ENCODE assay signal across 22 mouse cellular contexts in the genomic region with DNA sequence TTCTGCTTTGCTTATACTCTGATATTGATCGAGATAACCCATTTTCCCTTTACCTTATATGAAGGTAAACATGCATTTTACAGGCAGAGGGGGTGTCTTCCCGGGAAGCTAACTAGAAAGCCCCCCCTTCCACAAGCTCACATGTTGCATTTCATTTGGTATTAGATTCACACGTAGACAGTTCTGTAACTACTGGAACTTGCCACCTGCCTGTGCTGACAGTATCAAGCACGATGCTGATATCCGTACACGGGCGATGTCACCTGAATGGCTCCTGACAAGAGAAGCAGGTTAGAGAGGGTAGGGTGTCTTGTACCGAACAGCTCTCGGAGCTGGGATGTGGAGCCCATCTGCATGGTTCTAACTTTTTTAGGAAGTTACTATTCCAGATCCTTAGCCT. TPM values are rescaled to one million over a fixed set of nuclear protein-coding genes. Genes with fewer than 3 reads are reported as not detected.
A peak's percentile ranks its signal among the peaks of the same experiment; 100 is the strongest.
DNase-seq lines count a peak whose midpoint lies in the region; ATAC-seq lines count a peak whose summit lies in the region.
"Had no signal": no experiment of that assay in that cellular context is flagged by ENCODE, and none has a peak within 500 bp of the region (broad histone marks: within the 10 kb centered on the region; RNA-seq: fewer than 3 reads in every experiment).

No protein-coding gene starts in this region.

- H3K9me3 ChIP-seq in heart, embryonic 12.5 days (replicated peaks) = no peaks in the 10 kb centered on the region
- H3K9me3 ChIP-seq: embryonic facial prominence, embryonic 10.5 days; embryonic facial prominence, embryonic 12.5 days; forebrain, embryonic 13.5 days; forebrain, embryonic 15.5 days; G1E had no signal

- WGBS in heart, embryonic 12.5 days = 57% methylated on average over 9 of the region's 9 CpGs

- no peak overlapping the region for H3K27ac ChIP-seq in heart, embryonic 12.5 days (ENCODE audit: poor library complexity, severe bottlenecking)
- peak overlapping the region; percentile 59 for H3K27ac ChIP-seq in brown adipose tissue, adult 24 weeks (replicated peaks; ENCODE audit: low read depth, low read length)
- H3K27ac ChIP-seq: embryonic facial prominence, embryonic 10.5 days; forebrain, embryonic 13.5 days; forebrain, embryonic 15.5 days had no signal

- H3K4me1 ChIP-seq in heart, embryonic 12.5 days (replicated peaks) = peaks cover 69% of the 10 kb centered on the region
- peaks cover 44% of the 10 kb centered on the region for H3K4me1 ChIP-seq in brown adipose tissue, adult 24 weeks (ENCODE audit: control insufficient read depth, insufficient read depth, insufficient read length, low read length)

- H3K36me3 ChIP-seq in heart, embryonic 12.5 days = no peaks in the 10 kb centered on the region
- H3K36me3 ChIP-seq: embryonic facial prominence, embryonic 10.5 days; embryonic facial prominence, embryonic 12.5 days; forebrain, embryonic 15.5 days; G1E had no signal

- no peak overlapping the region for H3K4me3 ChIP-seq in heart, embryonic 12.5 days
- no peak overlapping the region for H3K4me3 ChIP-seq in brown adipose tissue, adult 24 weeks (ENCODE audit: insufficient read depth, low read depth, low read length)
- H3K4me3 ChIP-seq: embryonic facial prominence, embryonic 10.5 days; embryonic facial prominence, embryonic 12.5 days; forebrain, embryonic 13.5 days; forebrain, embryonic 15.5 days had no signal

- 0 out of 2 replicates have a peak overlapping the region, but pooled peaks have one; percentile 39 for H3K9ac ChIP-seq in heart, embryonic 12.5 days
- H3K9ac ChIP-seq: embryonic facial prominence, embryonic 12.5 days; forebrain, embryonic 13.5 days; forebrain, embryonic 15.5 days; forebrain, postnatal 0 days had no signal

- no peaks in the 10 kb centered on the region for H3K27me3 ChIP-seq in heart, embryonic 12.5 days (replicated peaks)
- H3K27me3 ChIP-seq: CH12.LX; embryonic facial prominence, embryonic 12.5 days; forebrain, embryonic 13.5 days; forebrain, embryonic 15.5 days; Patski had no signal

- H3K4me2 ChIP-seq in heart, embryonic 12.5 days = peak overlapping the region; percentile 18; the same call in 1 of the 2 replicates
- H3K4me2 ChIP-seq: embryonic facial prominence, embryonic 12.5 days; forebrain, embryonic 13.5 days; forebrain, embryonic 15.5 days had no signal

- no peak for ATAC-seq in heart, embryonic 12.5 days (ENCODE audit: insufficient number of reproducible peaks, low FRiP score)
- no peak for ATAC-seq in activated CD4-positive, CD25-positive, alpha-beta regulatory T cell, adult 4 months
- ATAC-seq: CD4-positive, CD25-positive, alpha-beta regulatory T cell, adult 4 months; forebrain, embryonic 13.5 days; forebrain, embryonic 15.5 days; forebrain, postnatal 0 days; Patski had no signal

- DNase-seq in heart, adult 18-20 months = no peak
- DNase-seq in A20 (ENCODE audit: low read depth, low spot score) = peak; percentile 66
- DNase-seq: adrenal gland, adult 2 months; adrenal gland, postnatal 25 days; B cell, adult 2 months; cerebellum, adult 11-12 months; cerebellum, adult 2 months; cerebellum, adult 9-10 months; cerebellum, postnatal 10 days; cerebellum, postnatal 25 days; forebrain, postnatal 0 days had no signal

RNA-seq across cellular contexts. Expression of a gene that starts 41.0 kb away (rescaled TPM):
- 61.4 and 64.3 TPM in 2 replicates for polyA plus RNA-seq in heart, embryonic 12.5 days (2016; fragmentation: Nextera tagmentation; extraction: Ambion mirVana)
- total RNA-seq in heart, adult 18-20 months (2021) = 10 to 100 TPM; 38.5 to 38.7 TPM
- 148 and 170 TPM in 2 replicates for polyA plus RNA-seq in brown adipose tissue, adult 24 weeks (2012; ENCODE audit: insufficient read depth, insufficient read length, missing spikeins)
- 10 to 100 TPM; 14.6 to 15.4 TPM for polyA plus RNA-seq in activated CD4-positive, CD25-positive, alpha-beta regulatory T cell, adult 4 months (2017; shearing (Covaris generic))
- polyA plus RNA-seq: G1E had no signal
